Mouse (Mus musculus) right cerebral cortex, postnatal 25 days (tissue): ENCODE measurements around the gene Prl.
"Not testable (repeated sequence)": the region's sequence is repeated elsewhere in the genome, so short reads cannot be mapped to it uniquely, and the experiment has no call there.

Experiments
- DNase-seq: peaks from one replicate; pipeline ENCODE4 v3.0.0; 2022

Gene Prl

GRCm38 (mm10) chr13:27057270-27057669 is at the start of gene Prl:
Gene Prl (plus strand): TSS chr13:27057570.
- no peak for DNase-seq

- no peak for DNase-seq
Measured at GRCm38 (mm10) chr13:27026614-27027013, 30.8 kb upstream of the Prl start.

GRCm38 (mm10) chr13:27027376-27027775 is 30.0 kb upstream of the Prl start:
- no peak for DNase-seq

GRCm38 (mm10) chr13:27028501-27029240 is 28.7 kb upstream of the Prl start:
- no peak for DNase-seq

- no peak for DNase-seq
Measured at GRCm38 (mm10) chr13:27031101-27031852, 26.1 kb upstream of the Prl start.

GRCm38 (mm10) chr13:27031853-27032240 is 25.5 kb upstream of the Prl start:
- DNase-seq = no peak

- no peak for DNase-seq
Measured at GRCm38 (mm10) chr13:27032998-27033397, 24.4 kb upstream of the Prl start.

GRCm38 (mm10) chr13:27042185-27042584 is 15.2 kb upstream of the Prl start:
- DNase-seq = no peak

- no peak for DNase-seq
Measured at GRCm38 (mm10) chr13:27043326-27043725, 14.0 kb upstream of the Prl start.

- DNase-seq = no peak
Measured at GRCm38 (mm10) chr13:27059177-27059576, 1.8 kb downstream of the Prl start.

GRCm38 (mm10) chr13:27093890-27094289 is 36.5 kb downstream of the Prl start, which contains the start of gene Prl3d1:
Gene Prl3d1 (plus strand): TSS chr13:27094190.
- DNase-seq = not testable (repeated sequence)
